Mouse (Mus musculus): Measurements from ENCODE around the gene Lmbrd2. TPM values are rescaled to one million over a fixed set of nuclear protein-coding genes. Genes with fewer than 3 reads are reported as not detected.

Gene Lmbrd2
- 2.3 TPM for polyA plus RNA-seq (2015; fragmentation: Illumina TruSeq; extraction: RNeasy Lipid Tissue Mini Kit (QIAGEN cat#74804); ENCODE audit: insufficient read depth, low read depth, low replicate concordance)

GRCm38 (mm10) chr15:9140252-9140680 is at the start of gene Lmbrd2:
Gene Lmbrd2 (plus strand): TSS chr15:9140550.

GRCm38 (mm10) chr15:9155325-9155724 is 15.0 kb downstream of the Lmbrd2 start, which contains the start of gene Skp2:
Gene Skp2 (minus strand): TSS chr15:9155425.

Other genes starting within 250 kb of the Lmbrd2 start
- gene Ranbp3l, start 172.6 kb upstream of the Lmbrd2 start, polyA plus RNA-seq (2015; fragmentation: Illumina TruSeq; extraction: RNeasy Lipid Tissue Mini Kit (QIAGEN cat#74804); ENCODE audit: insufficient read depth, low read depth, low replicate concordance) = 3.0 TPM
- 2.7 TPM for gene Nadk2, start 69.3 kb upstream of the Lmbrd2 start, polyA plus RNA-seq (2015; fragmentation: Illumina TruSeq; extraction: RNeasy Lipid Tissue Mini Kit (QIAGEN cat#74804); ENCODE audit: insufficient read depth, low read depth, low replicate concordance)
- 0.37 TPM for gene Skp2, start 14.9 kb downstream of the Lmbrd2 start, polyA plus RNA-seq (2015; fragmentation: Illumina TruSeq; extraction: RNeasy Lipid Tissue Mini Kit (QIAGEN cat#74804); ENCODE audit: insufficient read depth, low read depth, low replicate concordance)
- gene Ugt3a1, start 136.3 kb downstream of the Lmbrd2 start, polyA plus RNA-seq (2015; fragmentation: Illumina TruSeq; extraction: RNeasy Lipid Tissue Mini Kit (QIAGEN cat#74804); ENCODE audit: insufficient read depth, low read depth, low replicate concordance) = not detected
- not detected for gene Ugt3a2, start 195.0 kb downstream of the Lmbrd2 start, polyA plus RNA-seq (2015; fragmentation: Illumina TruSeq; extraction: RNeasy Lipid Tissue Mini Kit (QIAGEN cat#74804); ENCODE audit: insufficient read depth, low read depth, low replicate concordance)

Data from pancreas, adult 10 weeks (tissue).